Mouse (Mus musculus) forebrain, embryonic 11.5 days (tissue): ENCODE data around the gene Gfi1b. TPM values are rescaled to one million over a fixed set of nuclear protein-coding genes. Genes with fewer than 3 reads are reported as not detected.

Experiments
- ATAC-seq: fragments of 200-750 bp; cut with Nextera tagmentation; replicated peaks from 2 replicates; pipeline ENCODE4 v1.8.0; 2017; ENCODE audit warnings: moderate TSS enrichment; ENCODE audit not compliant: low FRiP score
- DNase-seq: peaks from one replicate; pipeline ENCODE4 v3.0.0-alpha.2; 2017; ENCODE audit warnings: low spot score
- H3K27ac ChIP-seq: fragments of 300-500 bp; sonication (generic); 2 replicates; pipeline ENCODE4 v1.5.1; 2014; ENCODE audit warnings: low read depth, low read length
- H3K27me3 ChIP-seq: fragments of 300-500 bp; sonication (generic); 2 replicates; pipeline ENCODE4 v1.6.1; 2014; ENCODE audit warnings: mild to moderate bottlenecking, low read length, mixed read lengths; ENCODE audit not compliant: control insufficient read depth, insufficient read depth
- H3K36me3 ChIP-seq: fragments of 300-500 bp; sonication (generic); 2 replicates; pipeline ENCODE4 v1.6.1; 2014; ENCODE audit warnings: mild to moderate bottlenecking, low read length, moderate library complexity, mixed read lengths; ENCODE audit not compliant: control insufficient read depth, insufficient read depth
- H3K4me1 ChIP-seq: fragments of 300-500 bp; sonication (generic); replicated peaks from 2 replicates; pipeline ENCODE4 v1.6.1; 2014; ENCODE audit warnings: low read length, mixed read lengths; ENCODE audit not compliant: control insufficient read depth, insufficient read depth
- H3K4me2 ChIP-seq: fragments of 300-500 bp; sonication (generic); 2 replicates; pipeline ENCODE4 v1.6.1; 2014; ENCODE audit warnings: low read depth, mild to moderate bottlenecking, low read length, moderate library complexity, mixed read lengths; ENCODE audit not compliant: severe bottlenecking
- H3K4me3 ChIP-seq: fragments of 300-500 bp; sonication (generic); 2 replicates; pipeline ENCODE4 v1.5.1; 2014; ENCODE audit warnings: low read depth, low read length
- H3K9ac ChIP-seq: fragments of 300-500 bp; sonication (generic); 2 replicates; pipeline ENCODE4 v1.6.1; 2014; ENCODE audit warnings: low read length
- H3K9me3 ChIP-seq: fragments of 300-500 bp; sonication (generic); 2 replicates; pipeline ENCODE4 v1.6.1; 2016; ENCODE audit warnings: low read length, mixed read lengths; ENCODE audit not compliant: control insufficient read depth
- WGBS: fragments of 180-500 bp; shearing (Covaris S2); extraction: QIAGEN DNeasy Blood & Tissue Kit; methylation state at CpG from one replicate; pipeline ENCODE4 v1.1.7; 2014; 5-methylcytosine and 5-hydroxymethylcytosine counted together
- polyA plus RNA-seq: library from polyadenylated mRNA; unstranded; fragments of >200 nt; fragmentation: Nextera tagmentation; extraction: Ambion mirVana; gene quantifications from 2 replicates; pipeline ENCODE4 v1.2.1, GENCODE M21; 2014

The Gfi1b gene
- polyA plus RNA-seq, 1 experiment from 2014 or later: 3.4 TPM

- 69% methylated on average over 12 of the region's 12 CpGs for WGBS
- ATAC-seq: no peak
- no peak overlapping the region for H3K9ac ChIP-seq
Observed at GRCm38 (mm10) chr2:28598692-28599568, 22.9 kb downstream of the Gfi1b start.

GRCm38 (mm10) chr2:28597733-28598547 is 23.8 kb downstream of the Gfi1b start:
- no peak overlapping the region for H3K4me3 ChIP-seq
- no peak overlapping the region for H3K9ac ChIP-seq
- WGBS: 68% methylated on average over 7 of the region's 7 CpGs
- no peaks in the 10 kb centered on the region for H3K36me3 ChIP-seq
- H3K9me3 ChIP-seq: no peaks in the 10 kb centered on the region
- no peaks in the 10 kb centered on the region for H3K27me3 ChIP-seq
- DNase-seq: no peak
- no peak overlapping the region for H3K27ac ChIP-seq
- H3K4me1 ChIP-seq: no peaks in the 10 kb centered on the region
- no peak overlapping the region for H3K4me2 ChIP-seq
- no peak for ATAC-seq

More at GRCm38 (mm10) chr2:28598692-28599568, 22.9 kb downstream of the Gfi1b start:
- no peak overlapping the region for H3K4me2 ChIP-seq
- DNase-seq: no peak
- H3K36me3 ChIP-seq: no peaks in the 10 kb centered on the region
- H3K27ac ChIP-seq: no peak overlapping the region
- no peaks in the 10 kb centered on the region for H3K27me3 ChIP-seq
- H3K9me3 ChIP-seq: no peaks in the 10 kb centered on the region
- H3K4me1 ChIP-seq: no peaks in the 10 kb centered on the region
- H3K4me3 ChIP-seq: no peak overlapping the region

- no peak for DNase-seq
- H3K27me3 ChIP-seq: no peaks in the 10 kb centered on the region
- H3K4me1 ChIP-seq: no peaks in the 10 kb centered on the region
- H3K9me3 ChIP-seq: no peaks in the 10 kb centered on the region
- H3K9ac ChIP-seq: no peak overlapping the region
- H3K4me2 ChIP-seq: no peak overlapping the region
- no peak overlapping the region for H3K27ac ChIP-seq
- 87% methylated on average over 7 of the region's 7 CpGs for WGBS
- H3K36me3 ChIP-seq: no peaks in the 10 kb centered on the region
- no peak for ATAC-seq
- no peak overlapping the region for H3K4me3 ChIP-seq
Observed at GRCm38 (mm10) chr2:28596998-28597397, 24.8 kb downstream of the Gfi1b start.

- Histone ChIP-seq H3K4me2 (no peak overlapping the region), H3K27ac (no peak overlapping the region), H3K9ac (no peak overlapping the region), H3K36me3 (no peaks in the 10 kb centered on the region), H3K4me3 (no peak overlapping the region), H3K4me1 (no peaks in the 10 kb centered on the region), H3K27me3 (no peaks in the 10 kb centered on the region), H3K9me3 (no peaks in the 10 kb centered on the region)
- WGBS: 80% methylated on average over 7 of the region's 7 CpGs
- ATAC-seq: no peak
- no peak for DNase-seq
Observed at GRCm38 (mm10) chr2:28596021-28596420, 25.8 kb downstream of the Gfi1b start.

GRCm38 (mm10) chr2:28592809-28593208 is 29.0 kb downstream of the Gfi1b start:
- Histone ChIP-seq H3K9me3 (no peaks in the 10 kb centered on the region), H3K4me1 (no peaks in the 10 kb centered on the region), H3K9ac (no peak overlapping the region), H3K27ac (no peak overlapping the region), H3K36me3 (no peaks in the 10 kb centered on the region), H3K4me3 (no peak overlapping the region), H3K4me2 (no peak overlapping the region), H3K27me3 (no peaks in the 10 kb centered on the region)
- peak; percentile 80 for DNase-seq
- ATAC-seq: no peak
- 8% methylated on average over 15 of the region's 15 CpGs for WGBS

GRCm38 (mm10) chr2:28591479-28591878 is 30.3 kb downstream of the Gfi1b start:
- Histone ChIP-seq H3K4me2 (no peak overlapping the region), H3K4me1 (no peaks in the 10 kb centered on the region), H3K9ac (no peak overlapping the region), H3K27ac (no peak overlapping the region), H3K4me3 (no peak overlapping the region), H3K36me3 (no peaks in the 10 kb centered on the region), H3K9me3 (no peaks in the 10 kb centered on the region), H3K27me3 (no peaks in the 10 kb centered on the region)
- 85% methylated on average over 2 of the region's 2 CpGs for WGBS
- no peak for ATAC-seq
- DNase-seq: no peak

GRCm38 (mm10) chr2:28588574-28588973 is 33.2 kb downstream of the Gfi1b start:
- H3K36me3 ChIP-seq: no peaks in the 10 kb centered on the region
- WGBS: 44% methylated on average over 1 of the region's 1 CpGs
- no peaks in the 10 kb centered on the region for H3K4me1 ChIP-seq
- no peaks in the 10 kb centered on the region for H3K27me3 ChIP-seq
- ATAC-seq (no peak), DNase-seq (no peak)
- H3K27ac ChIP-seq: no peak overlapping the region
- H3K9ac ChIP-seq: no peak overlapping the region
- H3K4me2 ChIP-seq: no peak overlapping the region
- no peaks in the 10 kb centered on the region for H3K9me3 ChIP-seq
- no peak overlapping the region for H3K4me3 ChIP-seq

- 49% methylated on average over 2 of the region's 2 CpGs for WGBS
- H3K27me3 ChIP-seq: no peaks in the 10 kb centered on the region
Observed at GRCm38 (mm10) chr2:28585730-28586129, 36.1 kb downstream of the Gfi1b start.

More at GRCm38 (mm10) chr2:28585730-28586129, 36.1 kb downstream of the Gfi1b start:
- Histone ChIP-seq H3K9ac (no peak overlapping the region), H3K4me3 (no peak overlapping the region), H3K9me3 (no peaks in the 10 kb centered on the region), H3K36me3 (no peaks in the 10 kb centered on the region), H3K27ac (no peak overlapping the region), H3K4me2 (no peak overlapping the region), H3K4me1 (no peaks in the 10 kb centered on the region)
- ATAC-seq (no peak), DNase-seq (no peak)
